In the genomic region with DNA sequence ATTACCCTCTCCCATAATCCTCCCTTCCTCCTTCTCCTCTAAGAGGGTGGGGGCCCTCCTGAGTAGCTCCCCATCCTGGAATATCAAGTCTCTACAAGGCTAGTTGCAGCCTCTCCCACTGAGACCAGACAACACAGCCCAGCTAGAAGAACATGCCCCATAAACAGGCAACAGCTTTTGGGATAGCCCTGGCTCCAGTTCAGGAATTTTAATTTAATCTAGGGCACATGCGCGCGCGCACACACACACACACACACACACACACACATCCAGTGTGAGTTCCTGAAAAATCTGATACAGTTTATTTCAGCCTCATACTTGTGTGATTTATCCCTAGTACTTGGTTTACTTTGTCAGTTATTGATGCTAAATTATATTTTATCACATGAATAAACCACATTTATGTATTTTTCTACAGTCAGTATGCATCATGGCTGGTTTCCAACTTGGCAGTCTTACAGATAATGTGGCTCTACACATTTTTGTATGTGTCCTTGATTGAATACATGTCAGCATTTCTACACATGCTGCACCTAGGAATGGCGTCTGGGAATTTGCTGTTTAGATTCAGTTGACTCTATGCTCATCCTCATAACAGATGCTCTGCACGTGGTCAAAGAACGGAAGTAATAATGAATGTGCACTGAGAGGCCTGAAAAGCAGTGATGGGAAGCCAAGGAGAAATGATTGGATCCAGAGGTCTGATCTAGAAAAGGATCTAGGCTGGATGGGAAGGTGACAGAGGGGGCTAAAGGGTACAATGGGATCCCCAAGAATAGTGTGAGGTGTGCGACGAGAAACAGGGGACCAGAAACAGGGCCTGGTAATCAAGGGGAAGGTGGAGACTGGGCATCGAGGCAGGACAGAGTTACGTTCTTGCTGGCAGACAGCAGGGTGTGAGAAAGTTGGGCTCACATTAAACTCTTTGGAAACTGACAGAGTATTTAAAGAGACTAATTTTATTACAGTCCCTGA, we compare ENCODE assay signal across 14 mouse cellular contexts.
DNase-seq lines count a peak whose midpoint lies in the region; ATAC-seq and TF ChIP-seq lines count a peak whose summit lies in the region.
"Had no signal": no experiment of that assay in that cellular context is flagged by ENCODE, and none has a peak within 500 bp of the region (broad histone marks: within the 10 kb centered on the region; RNA-seq: fewer than 3 reads in every experiment).

No protein-coding gene starts in this region.

- H3K27me3 ChIP-seq in kidney, embryonic 14.5 days (ENCODE audit: control insufficient read depth, insufficient read depth, low read length): no peaks in the 10 kb centered on the region
- no peaks in the 10 kb centered on the region for H3K27me3 ChIP-seq in stomach, embryonic 14.5 days (ENCODE audit: control insufficient read depth, insufficient read depth, low read length)
- no peaks in the 10 kb centered on the region for H3K27me3 ChIP-seq in stomach, postnatal 0 days (ENCODE audit: control insufficient read depth, insufficient read depth, low read length)
- H3K27me3 ChIP-seq: embryonic facial prominence, embryonic 13.5 days; liver, embryonic 12.5 days; neural tube, embryonic 15.5 days had no signal

- no peak overlapping the region for H3K9ac ChIP-seq in kidney, embryonic 14.5 days (ENCODE audit: low read depth, low read length)
- H3K9ac ChIP-seq in stomach, embryonic 14.5 days (replicated peaks; ENCODE audit: low read depth, low read length): no peak overlapping the region
- H3K9ac ChIP-seq in stomach, postnatal 0 days (ENCODE audit: low read length): no peak overlapping the region
- H3K9ac ChIP-seq: embryonic facial prominence, embryonic 13.5 days; liver, embryonic 12.5 days; neural tube, embryonic 15.5 days had no signal

- ATAC-seq in frontal cortex, adult (ENCODE audit: low TSS enrichment): 0 out of 2 replicates have a peak, but pooled peaks have one; percentile 47
- ATAC-seq in kidney, embryonic 14.5 days (ENCODE audit: low FRiP score, low TSS enrichment): no peak
- no peak for ATAC-seq in stomach, embryonic 14.5 days (ENCODE audit: insufficient number of reproducible peaks, insufficient read depth, low FRiP score, low read depth)
- no peak for ATAC-seq in stomach, postnatal 0 days (ENCODE audit: low FRiP score, low TSS enrichment)
- ATAC-seq: liver, embryonic 12.5 days had no signal

- DNase-seq in frontal cortex, postnatal 36 days (ENCODE audit: low spot score in 2 of 2): no peak
- DNase-seq in kidney, postnatal 10 days: peak; percentile 51
- no peak for DNase-seq in stomach, postnatal 0 days (ENCODE audit: low spot score)
- DNase-seq in embryo, embryonic 11 days: no peak
- DNase-seq: adrenal gland, postnatal 14 days; cerebellum, postnatal 36 days; retina, postnatal 1 day had no signal

- no peak overlapping the region for H3K4me2 ChIP-seq in kidney, embryonic 14.5 days (replicated peaks; ENCODE audit: low read depth, low read length)
- no peak overlapping the region for H3K4me2 ChIP-seq in stomach, embryonic 14.5 days (replicated peaks; ENCODE audit: low read depth, low read length)
- no peak overlapping the region for H3K4me2 ChIP-seq in stomach, postnatal 0 days (replicated peaks; ENCODE audit: low read depth)
- H3K4me2 ChIP-seq: embryonic facial prominence, embryonic 13.5 days; liver, embryonic 12.5 days; neural tube, embryonic 15.5 days had no signal

- TF ChIP-seq EP300 in stomach, postnatal 0 days (optimal IDR thresholded peaks at IDR 0.05): no peak

- H3K4me3 ChIP-seq in kidney, embryonic 14.5 days (ENCODE audit: low read length): no peak overlapping the region
- H3K4me3 ChIP-seq in stomach, embryonic 14.5 days (ENCODE audit: low read depth, low read length): no peak overlapping the region
- no peak overlapping the region for H3K4me3 ChIP-seq in stomach, postnatal 0 days (ENCODE audit: low read depth, low read length)
- H3K4me3 ChIP-seq: embryonic facial prominence, embryonic 13.5 days; liver, embryonic 12.5 days; neural tube, embryonic 15.5 days had no signal

- no peaks in the 10 kb centered on the region for H3K9me3 ChIP-seq in kidney, embryonic 14.5 days (ENCODE audit: control insufficient read depth, low read length)
- H3K9me3 ChIP-seq in stomach, embryonic 14.5 days (ENCODE audit: control insufficient read depth, low read depth, low read length): no peaks in the 10 kb centered on the region
- no peaks in the 10 kb centered on the region for H3K9me3 ChIP-seq in stomach, postnatal 0 days (ENCODE audit: control insufficient read depth, low read length)
- H3K9me3 ChIP-seq: embryonic facial prominence, embryonic 13.5 days; G1E; liver, embryonic 12.5 days; neural tube, embryonic 15.5 days had no signal

- WGBS in kidney, embryonic 14.5 days: 80% methylated on average over 11 of the region's 11 CpGs
- 73% methylated on average over 11 of the region's 11 CpGs for WGBS in stomach, embryonic 14.5 days
- 52% methylated on average over 11 of the region's 11 CpGs for WGBS in stomach, postnatal 0 days

- H3K4me1 ChIP-seq in kidney, embryonic 14.5 days (ENCODE audit: control insufficient read depth, insufficient read depth, low read length): no peaks in the 10 kb centered on the region
- H3K4me1 ChIP-seq in stomach, embryonic 14.5 days (ENCODE audit: control insufficient read depth, insufficient read depth, low read length): no peaks in the 10 kb centered on the region
- no peaks in the 10 kb centered on the region for H3K4me1 ChIP-seq in stomach, postnatal 0 days (replicated peaks; ENCODE audit: control insufficient read depth, insufficient read depth)
- H3K4me1 ChIP-seq: liver, embryonic 12.5 days; neural tube, embryonic 15.5 days had no signal

- H3K27ac ChIP-seq in kidney, embryonic 14.5 days (ENCODE audit: low read depth, low read length): no peak overlapping the region
- peak overlapping the region; percentile 39; the same call in 1 of the 2 replicates for H3K27ac ChIP-seq in stomach, embryonic 14.5 days (ENCODE audit: low read length)
- no peak overlapping the region for H3K27ac ChIP-seq in stomach, postnatal 0 days (replicated peaks)
- H3K27ac ChIP-seq: embryonic facial prominence, embryonic 13.5 days; liver, embryonic 12.5 days; neural tube, embryonic 15.5 days had no signal

- no peak for TF ChIP-seq CTCF in stomach, postnatal 0 days (IDR thresholded peaks at IDR 0.05; ENCODE audit: low read depth)

- H3K36me3 ChIP-seq in kidney, embryonic 14.5 days (ENCODE audit: control insufficient read depth, insufficient read depth, low read length): no peaks in the 10 kb centered on the region
- no peaks in the 10 kb centered on the region for H3K36me3 ChIP-seq in stomach, embryonic 14.5 days (ENCODE audit: control insufficient read depth, insufficient read depth, low read length)
- H3K36me3 ChIP-seq in stomach, postnatal 0 days (ENCODE audit: control insufficient read depth, insufficient read depth, low read length): no peaks in the 10 kb centered on the region
- H3K36me3 ChIP-seq: embryonic facial prominence, embryonic 13.5 days; G1E; liver, embryonic 12.5 days; neural tube, embryonic 15.5 days had no signal
